Mouse (Mus musculus) olfactory bulb, adult 2 months (tissue): ENCODE measurements at regions not wholly inside any gene's neighbourhood (a gene's known extent, or its start where the extent isn't known, plus 50 kb on each side); places are given as distances from the start of the nearest gene placed in this dataset.

Experiments
- CTCF ChIP-seq: fragments of 200-500 bp; IDR thresholded peaks from 2 replicates; pipeline ENCODE4 v1.5.1; 2012; ENCODE audit warnings: low read depth, mild to moderate bottlenecking, low read length, moderate library complexity; ENCODE audit not compliant: insufficient read depth
- POLR2A ChIP-seq: fragments of 200-500 bp; IDR thresholded peaks from 2 replicates; pipeline ENCODE4 v1.6.1; 2012; ENCODE audit warnings: mild to moderate bottlenecking, low read depth, low read length, moderate library complexity; ENCODE audit not compliant: insufficient read depth

DNA sequence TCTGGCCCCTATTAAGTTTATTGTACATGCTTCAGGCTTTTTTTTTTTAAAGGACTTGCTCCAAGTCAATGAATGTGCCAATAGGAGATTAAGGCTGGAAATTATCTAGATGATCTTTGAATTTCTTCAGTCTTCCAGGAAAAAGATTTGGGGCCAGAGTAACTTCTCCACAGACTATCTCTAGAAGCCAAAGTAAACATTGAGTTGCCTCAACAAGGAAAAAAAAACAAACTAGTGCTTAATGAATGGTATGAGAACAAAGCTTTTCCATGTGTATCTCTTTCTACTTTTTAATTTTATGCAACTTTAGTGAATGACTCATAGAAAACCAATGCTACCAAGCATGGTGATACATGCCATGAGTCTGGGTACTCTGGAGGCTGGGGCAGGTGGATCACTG lies 173.8 kb downstream of the Tfap2a start:
- TF ChIP-seq CTCF = no peak
- no peak for TF ChIP-seq POLR2A
